25 mouse cellular contexts compared by ENCODE assay signal in genomic region chr6:85984351-85984750, GRCm38 (mm10). TPM values are rescaled to one million over a fixed set of nuclear protein-coding genes. Genes with fewer than 3 reads are reported as not detected.
DNase-seq lines count a peak whose midpoint lies in the region; ATAC-seq lines count a peak whose summit lies in the region.
"Had no signal": no experiment of that assay in that cellular context is flagged by ENCODE, and none has a peak within 500 bp of the region (broad histone marks: within the 10 kb centered on the region; RNA-seq: fewer than 3 reads in every experiment).

No protein-coding gene starts in this region.

- no peak overlapping the region for H3K27ac ChIP-seq in forebrain, embryonic 11.5 days (ENCODE audit: low read depth, low read length)
- no peak overlapping the region for H3K27ac ChIP-seq in forebrain, embryonic 10.5 days
- no peak overlapping the region for H3K27ac ChIP-seq in hindbrain, embryonic 13.5 days
- H3K27ac ChIP-seq in hindbrain, embryonic 12.5 days, result no peak overlapping the region
- H3K27ac ChIP-seq: embryonic facial prominence, embryonic 10.5 days; embryonic facial prominence, embryonic 12.5 days; forebrain, embryonic 13.5 days; forebrain, embryonic 15.5 days had no signal

- no peaks in the 10 kb centered on the region for H3K36me3 ChIP-seq in forebrain, embryonic 11.5 days (ENCODE audit: control insufficient read depth, insufficient read depth, low read length)
- H3K36me3 ChIP-seq in forebrain, embryonic 10.5 days (replicated peaks), result no peaks in the 10 kb centered on the region
- H3K36me3 ChIP-seq in hindbrain, embryonic 13.5 days, result no peaks in the 10 kb centered on the region
- H3K36me3 ChIP-seq in hindbrain, embryonic 12.5 days, result no peaks in the 10 kb centered on the region
- H3K36me3 ChIP-seq: embryonic facial prominence, embryonic 10.5 days; embryonic facial prominence, embryonic 12.5 days; forebrain, embryonic 15.5 days; G1E had no signal

- H3K4me2 ChIP-seq in forebrain, embryonic 11.5 days (ENCODE audit: low read depth, low read length, severe bottlenecking), result no peak overlapping the region
- H3K4me2 ChIP-seq in hindbrain, embryonic 13.5 days, result no peak overlapping the region
- H3K4me2 ChIP-seq in hindbrain, embryonic 12.5 days (replicated peaks), result no peak overlapping the region
- H3K4me2 ChIP-seq: embryonic facial prominence, embryonic 12.5 days; forebrain, embryonic 13.5 days; forebrain, embryonic 15.5 days had no signal

- H3K27me3 ChIP-seq in forebrain, embryonic 11.5 days (ENCODE audit: control insufficient read depth, insufficient read depth, low read length), result no peaks in the 10 kb centered on the region
- H3K27me3 ChIP-seq in forebrain, embryonic 10.5 days (ENCODE audit: poor library complexity, severe bottlenecking), result no peaks in the 10 kb centered on the region
- H3K27me3 ChIP-seq in hindbrain, embryonic 13.5 days, result no peaks in the 10 kb centered on the region
- no peaks in the 10 kb centered on the region for H3K27me3 ChIP-seq in hindbrain, embryonic 12.5 days
- H3K27me3 ChIP-seq: embryonic facial prominence, embryonic 12.5 days; forebrain, embryonic 13.5 days; forebrain, embryonic 15.5 days had no signal

- H3K9me3 ChIP-seq in forebrain, embryonic 11.5 days (ENCODE audit: control insufficient read depth, low read length), result no peaks in the 10 kb centered on the region
- no peaks in the 10 kb centered on the region for H3K9me3 ChIP-seq in forebrain, embryonic 10.5 days
- no peaks in the 10 kb centered on the region for H3K9me3 ChIP-seq in hindbrain, embryonic 13.5 days
- no peaks in the 10 kb centered on the region for H3K9me3 ChIP-seq in hindbrain, embryonic 12.5 days (replicated peaks)
- H3K9me3 ChIP-seq: embryonic facial prominence, embryonic 10.5 days; embryonic facial prominence, embryonic 12.5 days; forebrain, embryonic 13.5 days; forebrain, embryonic 15.5 days had no signal

- no peak for ATAC-seq in forebrain, embryonic 11.5 days (replicated peaks; ENCODE audit: low FRiP score)
- no peak for ATAC-seq in hindbrain, embryonic 13.5 days (ENCODE audit: low FRiP score)
- no peak for ATAC-seq in hindbrain, embryonic 12.5 days (ENCODE audit: low FRiP score)
- ATAC-seq: activated CD4-positive, CD25-positive, alpha-beta regulatory T cell, adult 4 months; CD4-positive, CD25-positive, alpha-beta regulatory T cell, adult 4 months; forebrain, embryonic 13.5 days; forebrain, embryonic 15.5 days; forebrain, postnatal 0 days; Patski had no signal

- no peaks in the 10 kb centered on the region for H3K4me1 ChIP-seq in forebrain, embryonic 11.5 days (replicated peaks; ENCODE audit: control insufficient read depth, insufficient read depth, low read length)
- H3K4me1 ChIP-seq in forebrain, embryonic 10.5 days, result no peaks in the 10 kb centered on the region
- no peaks in the 10 kb centered on the region for H3K4me1 ChIP-seq in hindbrain, embryonic 13.5 days (replicated peaks)
- H3K4me1 ChIP-seq in hindbrain, embryonic 12.5 days, result no peaks in the 10 kb centered on the region
- H3K4me1 ChIP-seq: embryonic facial prominence, embryonic 10.5 days; embryonic facial prominence, embryonic 12.5 days; forebrain, embryonic 13.5 days; forebrain, embryonic 15.5 days had no signal

- no peak overlapping the region for H3K9ac ChIP-seq in forebrain, embryonic 11.5 days (ENCODE audit: low read length)
- H3K9ac ChIP-seq in hindbrain, embryonic 13.5 days, result peak overlapping the region; percentile 3; the same call in 1 of the 2 replicates
- no peak overlapping the region for H3K9ac ChIP-seq in hindbrain, embryonic 12.5 days
- H3K9ac ChIP-seq: embryonic facial prominence, embryonic 12.5 days; forebrain, embryonic 13.5 days; forebrain, embryonic 15.5 days; forebrain, postnatal 0 days had no signal

- peak; percentile 8 for DNase-seq in forebrain, embryonic 11.5 days (ENCODE audit: low spot score)
- no peak for DNase-seq in forebrain, embryonic 10.5 days (ENCODE audit: extremely low spot score, low spot score)
- peak; percentile 1 for DNase-seq in thymus, postnatal 4 days
- DNase-seq in thymus, postnatal 0 days (ENCODE audit: low spot score), result no peak
- DNase-seq: adrenal gland, adult 8-10 months; adrenal gland, postnatal 14 days; adrenal gland, postnatal 36 days; B cell, adult 2 months; cerebellum, adult 11-12 months; cerebellum, adult 2 months; cerebellum, adult 9-10 months; cerebellum, postnatal 10 days; cerebellum, postnatal 25 days; forebrain, postnatal 0 days had no signal

- no peak overlapping the region for H3K4me3 ChIP-seq in forebrain, embryonic 11.5 days (ENCODE audit: low read depth, low read length)
- H3K4me3 ChIP-seq in forebrain, embryonic 10.5 days, result no peak overlapping the region
- H3K4me3 ChIP-seq in hindbrain, embryonic 13.5 days, result no peak overlapping the region
- no peak overlapping the region for H3K4me3 ChIP-seq in hindbrain, embryonic 12.5 days
- H3K4me3 ChIP-seq: embryonic facial prominence, embryonic 10.5 days; embryonic facial prominence, embryonic 12.5 days; forebrain, embryonic 13.5 days; forebrain, embryonic 15.5 days had no signal

- 78% methylated on average over 8 of the region's 8 CpGs for WGBS in forebrain, embryonic 11.5 days
- WGBS in forebrain, embryonic 10.5 days, result 86% methylated on average over 8 of the region's 8 CpGs
- WGBS in hindbrain, embryonic 13.5 days, result 73% methylated on average over 8 of the region's 8 CpGs
- WGBS in hindbrain, embryonic 12.5 days, result 75% methylated on average over 8 of the region's 8 CpGs

RNA-seq across cellular contexts. Expression of gene Dusp11, which starts 22.9 kb away (rescaled TPM):
- polyA plus RNA-seq in forebrain, embryonic 11.5 days (2014; fragmentation: Nextera tagmentation; extraction: Ambion mirVana), result 45.0 and 56.1 TPM in 2 replicates
- polyA plus RNA-seq in forebrain, embryonic 10.5 days (2016; fragmentation: Nextera tagmentation; extraction: Ambion mirVana), result 34.6 and 34.9 TPM in 2 replicates
- polyA plus RNA-seq in hindbrain, embryonic 13.5 days (2015; fragmentation: Nextera tagmentation; extraction: Ambion mirVana), result 49.9 and 53.4 TPM in 2 replicates
- polyA plus RNA-seq in hindbrain, embryonic 12.5 days (2016; fragmentation: Nextera tagmentation; extraction: Ambion mirVana), result 54.4 and 60.4 TPM in 2 replicates
- polyA plus RNA-seq in thymus, postnatal 0 days (2015; fragmentation: Nextera tagmentation; extraction: Ambion mirVana), result 77.1 and 80.9 TPM in 2 replicates

RNA-seq across cellular contexts. Expression of gene Figla, which starts 31.6 kb away (rescaled TPM):
- not detected in 2 replicates for polyA plus RNA-seq in forebrain, embryonic 11.5 days (2014; fragmentation: Nextera tagmentation; extraction: Ambion mirVana)
- not detected in 2 replicates for polyA plus RNA-seq in forebrain, embryonic 10.5 days (2016; fragmentation: Nextera tagmentation; extraction: Ambion mirVana)
- polyA plus RNA-seq in hindbrain, embryonic 13.5 days (2015; fragmentation: Nextera tagmentation; extraction: Ambion mirVana), result not detected in 2 replicates
- polyA plus RNA-seq in hindbrain, embryonic 12.5 days (2016; fragmentation: Nextera tagmentation; extraction: Ambion mirVana), result not detected in 2 replicates
- polyA plus RNA-seq in thymus, postnatal 0 days (2015; fragmentation: Nextera tagmentation; extraction: Ambion mirVana), result not detected in 2 replicates
- polyA plus RNA-seq: activated CD4-positive, CD25-positive, alpha-beta regulatory T cell, adult 4 months; CD4-positive, CD25-positive, alpha-beta regulatory T cell, adult 4 months; cerebellum, adult 2 months; embryonic facial prominence, embryonic 10.5 days; embryonic facial prominence, embryonic 12.5 days; embryonic facial prominence, embryonic 14.5 days; forebrain, embryonic 13.5 days; forebrain, embryonic 15.5 days; forebrain, postnatal 0 days; G1E; Patski had no signal

RNA-seq across cellular contexts. Expression of gene Add2, which starts 44.1 kb away (rescaled TPM):
- polyA plus RNA-seq in forebrain, embryonic 11.5 days (2014; fragmentation: Nextera tagmentation; extraction: Ambion mirVana), result 61.0 and 68.3 TPM in 2 replicates
- 30.7 and 36.5 TPM in 2 replicates for polyA plus RNA-seq in forebrain, embryonic 10.5 days (2016; fragmentation: Nextera tagmentation; extraction: Ambion mirVana)
- 173 and 185 TPM in 2 replicates for polyA plus RNA-seq in hindbrain, embryonic 13.5 days (2015; fragmentation: Nextera tagmentation; extraction: Ambion mirVana)
- 115 and 119 TPM in 2 replicates for polyA plus RNA-seq in hindbrain, embryonic 12.5 days (2016; fragmentation: Nextera tagmentation; extraction: Ambion mirVana)
- polyA plus RNA-seq in thymus, postnatal 0 days (2015; fragmentation: Nextera tagmentation; extraction: Ambion mirVana), result 0.05 and 0.18 TPM in 2 replicates
- polyA plus RNA-seq: activated CD4-positive, CD25-positive, alpha-beta regulatory T cell, adult 4 months; CD4-positive, CD25-positive, alpha-beta regulatory T cell, adult 4 months had no signal

Comparison
In these comparisons a context has a peak if more than half of its experiments do, and no peak if none do; other contexts are left out.
1. DNase-seq: peak in forebrain, embryonic 11.5 days (single experiment) and thymus, postnatal 4 days (single experiment); none in forebrain, embryonic 10.5 days (single experiment) and thymus, postnatal 0 days (single experiment).
2. RNA of gene Add2, which starts 44.1 kb away (polyA plus RNA-seq): 173 to 185 TPM in hindbrain, embryonic 13.5 days, 115 to 119 TPM in hindbrain, embryonic 12.5 days, 61.0 to 68.3 TPM in forebrain, embryonic 11.5 days and 30.7 to 36.5 TPM in forebrain, embryonic 10.5 days; 0.05 to 0.18 TPM in thymus, postnatal 0 days; every median in the first group is over 10 times any median in the second.